In the genomic region with DNA sequence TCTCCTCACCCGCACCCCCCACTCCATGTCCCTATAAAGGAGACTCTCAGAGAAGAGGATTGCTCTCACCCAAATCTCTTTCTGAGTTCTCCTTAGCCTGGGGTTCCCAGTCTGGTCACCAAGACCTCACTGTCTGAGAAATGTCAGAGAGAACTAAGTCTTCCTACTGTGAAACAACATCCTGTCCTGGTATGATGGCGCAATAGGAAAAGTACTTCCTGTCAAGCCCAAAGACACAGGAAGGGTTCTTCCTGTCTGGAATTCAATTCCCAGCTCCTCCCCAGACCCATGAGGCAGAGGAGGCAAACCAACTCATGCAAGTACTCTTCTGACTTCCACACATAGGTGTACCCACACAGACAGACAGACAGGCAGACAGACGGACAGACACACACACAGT, we compare ENCODE assay signal across 11 mouse cellular contexts. TPM values are rescaled to one million over a fixed set of nuclear protein-coding genes. Genes with fewer than 3 reads are reported as not detected.
DNase-seq lines count a peak whose midpoint lies in the region; ATAC-seq and TF ChIP-seq lines count a peak whose summit lies in the region.
"Had no signal": no experiment of that assay in that cellular context is flagged by ENCODE, and none has a peak within 500 bp of the region (broad histone marks: within the 10 kb centered on the region; RNA-seq: fewer than 3 reads in every experiment).

No protein-coding gene starts in this region.

- no peak overlapping the region for H3K4me2 ChIP-seq in heart, embryonic 11.5 days
- no peak overlapping the region for H3K4me2 ChIP-seq in liver, postnatal 0 days (ENCODE audit: low read depth, low read length)
- H3K4me2 ChIP-seq in heart, embryonic 15.5 days: no peak overlapping the region
- H3K4me2 ChIP-seq in forebrain, embryonic 14.5 days (ENCODE audit: low read length): no peak overlapping the region
- H3K4me2 ChIP-seq: liver, embryonic 13.5 days had no signal

- peaks cover 15% of the 10 kb centered on the region for H3K4me1 ChIP-seq in heart, embryonic 10.5 days
- H3K4me1 ChIP-seq in heart, embryonic 11.5 days (ENCODE audit: control insufficient read depth, insufficient read depth, low read length): no peaks in the 10 kb centered on the region
- H3K4me1 ChIP-seq in liver, postnatal 0 days (ENCODE audit: insufficient read depth): no peaks in the 10 kb centered on the region
- peaks cover 4% of the 10 kb centered on the region for H3K4me1 ChIP-seq in heart, embryonic 15.5 days (replicated peaks)
- no peaks in the 10 kb centered on the region for H3K4me1 ChIP-seq in forebrain, embryonic 14.5 days (ENCODE audit: control insufficient read depth, insufficient read depth, low read length)

- H3K9ac ChIP-seq in heart, embryonic 11.5 days (ENCODE audit: low read depth, low read length): no peak overlapping the region
- H3K9ac ChIP-seq in liver, postnatal 0 days (replicated peaks): no peak overlapping the region
- no peak overlapping the region for H3K9ac ChIP-seq in heart, embryonic 15.5 days
- no peak overlapping the region for H3K9ac ChIP-seq in forebrain, embryonic 14.5 days (ENCODE audit: low read length)
- H3K9ac ChIP-seq: liver, embryonic 13.5 days had no signal

- H3K9me3 ChIP-seq in heart, embryonic 10.5 days: no peaks in the 10 kb centered on the region
- no peaks in the 10 kb centered on the region for H3K9me3 ChIP-seq in heart, embryonic 11.5 days (replicated peaks; ENCODE audit: control insufficient read depth, low read length)
- H3K9me3 ChIP-seq in liver, postnatal 0 days (ENCODE audit: low read length): no peaks in the 10 kb centered on the region
- H3K9me3 ChIP-seq in heart, embryonic 15.5 days (replicated peaks): no peaks in the 10 kb centered on the region
- no peaks in the 10 kb centered on the region for H3K9me3 ChIP-seq in forebrain, embryonic 14.5 days (replicated peaks; ENCODE audit: control insufficient read depth, low read length)
- H3K9me3 ChIP-seq: liver, embryonic 13.5 days had no signal

- H3K27ac ChIP-seq in heart, embryonic 10.5 days: peak overlapping the region; percentile 29; the same call in 1 of the 2 replicates
- no peak overlapping the region for H3K27ac ChIP-seq in heart, embryonic 11.5 days (ENCODE audit: low read depth, low read length)
- H3K27ac ChIP-seq in liver, postnatal 0 days (ENCODE audit: low read depth): no peak overlapping the region
- peak overlapping the region; percentile 63 for H3K27ac ChIP-seq in heart, embryonic 15.5 days
- H3K27ac ChIP-seq in forebrain, embryonic 14.5 days (ENCODE audit: low read depth, low read length): no peak overlapping the region
- H3K27ac ChIP-seq: liver, embryonic 13.5 days had no signal

- ATAC-seq in heart, embryonic 11.5 days (replicated peaks; ENCODE audit: insufficient number of reproducible peaks, low FRiP score, low TSS enrichment): no peak
- ATAC-seq in liver, postnatal 0 days: peak; percentile 23; the same call in 1 of the 2 replicates
- peak; percentile 27; the same call in 1 of the 2 replicates for ATAC-seq in heart, embryonic 15.5 days (replicated peaks; ENCODE audit: insufficient number of reproducible peaks, insufficient read depth, low FRiP score, low read depth)
- ATAC-seq in forebrain, embryonic 14.5 days: no peak

- no peak for TF ChIP-seq CTCF in liver, postnatal 0 days (IDR thresholded peaks at IDR 0.05; ENCODE audit: low read depth)

- no peak for DNase-seq in heart, embryonic 10.5 days (ENCODE audit: low spot score)
- DNase-seq in liver, postnatal 0 days: no peak
- no peak for DNase-seq in liver
- no peak for DNase-seq in forebrain, embryonic 14.5 days (ENCODE audit: low spot score)
- DNase-seq in spleen, postnatal 10 days (ENCODE audit: low spot score in 2 of 2): no peak
- DNase-seq: adrenal gland, adult 8-10 months; liver, embryonic 13.5 days; thymus, adult 18-20 months had no signal

- peak; percentile 38; the same call in 1 of the 2 replicates for TF ChIP-seq EP300 in liver, postnatal 0 days (IDR thresholded peaks at IDR 0.05; ENCODE audit: low read depth)

- no peaks in the 10 kb centered on the region for H3K27me3 ChIP-seq in heart, embryonic 10.5 days (ENCODE audit: insufficient read depth, poor library complexity, severe bottlenecking)
- H3K27me3 ChIP-seq in heart, embryonic 11.5 days (ENCODE audit: control insufficient read depth, insufficient read depth, low read length): no peaks in the 10 kb centered on the region
- H3K27me3 ChIP-seq in liver, postnatal 0 days (ENCODE audit: insufficient read depth, low read length): no peaks in the 10 kb centered on the region
- H3K27me3 ChIP-seq in heart, embryonic 15.5 days: no peaks in the 10 kb centered on the region
- no peaks in the 10 kb centered on the region for H3K27me3 ChIP-seq in forebrain, embryonic 14.5 days (replicated peaks; ENCODE audit: control insufficient read depth, insufficient read depth, low read length)
- H3K27me3 ChIP-seq: liver, embryonic 13.5 days had no signal

- H3K4me3 ChIP-seq in heart, embryonic 10.5 days: no peak overlapping the region
- no peak overlapping the region for H3K4me3 ChIP-seq in heart, embryonic 11.5 days (ENCODE audit: low read depth, low read length)
- H3K4me3 ChIP-seq in liver, postnatal 0 days (ENCODE audit: low read depth, low read length): no peak overlapping the region
- no peak overlapping the region for H3K4me3 ChIP-seq in heart, embryonic 15.5 days
- H3K4me3 ChIP-seq in forebrain, embryonic 14.5 days (ENCODE audit: low read depth, low read length): no peak overlapping the region
- H3K4me3 ChIP-seq: erythroblast, embryonic 14.5 days; liver, embryonic 13.5 days had no signal

- H3K36me3 ChIP-seq in heart, embryonic 10.5 days: no peaks in the 10 kb centered on the region
- H3K36me3 ChIP-seq in heart, embryonic 11.5 days (ENCODE audit: control insufficient read depth, insufficient read depth, low read length): no peaks in the 10 kb centered on the region
- no peaks in the 10 kb centered on the region for H3K36me3 ChIP-seq in liver, postnatal 0 days (replicated peaks; ENCODE audit: insufficient read depth, low read length)
- H3K36me3 ChIP-seq in heart, embryonic 15.5 days: no peaks in the 10 kb centered on the region
- H3K36me3 ChIP-seq in forebrain, embryonic 14.5 days (ENCODE audit: control insufficient read depth, insufficient read depth, low read length): no peaks in the 10 kb centered on the region
- H3K36me3 ChIP-seq: liver, embryonic 13.5 days had no signal

- 89% methylated on average over 3 of the region's 3 CpGs for WGBS in heart, embryonic 10.5 days
- 78% methylated on average over 3 of the region's 3 CpGs for WGBS in heart, embryonic 11.5 days (ENCODE audit: insufficient replicate concordance)
- 75% methylated on average over 3 of the region's 3 CpGs for WGBS in liver, postnatal 0 days (ENCODE audit: insufficient replicate concordance)
- WGBS in heart, embryonic 15.5 days: 69% methylated on average over 3 of the region's 3 CpGs
- 92% methylated on average over 3 of the region's 3 CpGs for WGBS in forebrain, embryonic 14.5 days

RNA-seq across cellular contexts. Expression of a gene that starts 7.9 kb away (rescaled TPM):
- polyA plus RNA-seq in heart, embryonic 10.5 days (2016; fragmentation: Nextera tagmentation; extraction: Ambion mirVana): 16.1 and 21.6 TPM in 2 replicates
- polyA plus RNA-seq in heart, embryonic 11.5 days (2014; fragmentation: Nextera tagmentation; extraction: Ambion mirVana): 15.0 and 17.1 TPM in 2 replicates
- 2.1 and 2.3 TPM in 2 replicates for polyA plus RNA-seq in liver, postnatal 0 days (2015; fragmentation: Nextera tagmentation; extraction: Ambion mirVana)
- 23.2 and 30.7 TPM in 2 replicates for polyA plus RNA-seq in heart, embryonic 15.5 days (2015; fragmentation: Nextera tagmentation; extraction: Ambion mirVana)
- polyA plus RNA-seq in forebrain, embryonic 14.5 days (2014; fragmentation: Nextera tagmentation; extraction: Ambion mirVana): 15.5 and 22.0 TPM in 2 replicates

RNA-seq across cellular contexts. Expression of a gene that starts 13.9 kb away (rescaled TPM):
- polyA plus RNA-seq in heart, embryonic 10.5 days (2016; fragmentation: Nextera tagmentation; extraction: Ambion mirVana): 14.8 and 37.5 TPM in 2 replicates
- polyA plus RNA-seq in heart, embryonic 11.5 days (2014; fragmentation: Nextera tagmentation; extraction: Ambion mirVana): 6.4 and 8.2 TPM in 2 replicates
- polyA plus RNA-seq in liver, postnatal 0 days (2015; fragmentation: Nextera tagmentation; extraction: Ambion mirVana): 0.13 TPM in 1 of 2 replicates, not detected in the other
- polyA plus RNA-seq in heart, embryonic 15.5 days (2015; fragmentation: Nextera tagmentation; extraction: Ambion mirVana): 0.15 and 0.58 TPM in 2 replicates
- polyA plus RNA-seq in forebrain, embryonic 14.5 days (2014; fragmentation: Nextera tagmentation; extraction: Ambion mirVana): 1.1 and 1.8 TPM in 2 replicates
- polyA plus RNA-seq: erythroblast, embryonic 14.5 days had no signal

RNA-seq across cellular contexts. Expression of a gene that starts 33.3 kb away (rescaled TPM):
- polyA plus RNA-seq in heart, embryonic 10.5 days (2016; fragmentation: Nextera tagmentation; extraction: Ambion mirVana): 25.5 and 28.4 TPM in 2 replicates
- 21.0 and 21.1 TPM in 2 replicates for polyA plus RNA-seq in heart, embryonic 11.5 days (2014; fragmentation: Nextera tagmentation; extraction: Ambion mirVana)
- 1.4 and 3.8 TPM in 2 replicates for polyA plus RNA-seq in liver, postnatal 0 days (2015; fragmentation: Nextera tagmentation; extraction: Ambion mirVana)
- 27.5 and 39.8 TPM in 2 replicates for polyA plus RNA-seq in heart, embryonic 15.5 days (2015; fragmentation: Nextera tagmentation; extraction: Ambion mirVana)
- 49.2 and 57.0 TPM in 2 replicates for polyA plus RNA-seq in forebrain, embryonic 14.5 days (2014; fragmentation: Nextera tagmentation; extraction: Ambion mirVana)

Comparison
In these comparisons a context has a peak if more than half of its experiments do, and no peak if none do; other contexts are left out.
1. H3K27ac ChIP-seq: peak in heart, embryonic 10.5 days (single experiment) and heart, embryonic 15.5 days (single experiment); none in heart, embryonic 11.5 days (single experiment), liver, postnatal 0 days (single experiment) and forebrain, embryonic 14.5 days (single experiment).
2. ATAC-seq: peak in liver, postnatal 0 days (single experiment) and heart, embryonic 15.5 days (single experiment); none in heart, embryonic 11.5 days (single experiment) and forebrain, embryonic 14.5 days (single experiment).